Mouse (Mus musculus): Measurements from ENCODE around the gene Traf2. TPM values are rescaled to one million over a fixed set of nuclear protein-coding genes. Genes with fewer than 3 reads are reported as not detected.

The Traf2 gene
- total RNA-seq, 2 experiments from 2014 or later: 7.5 to 8.6 TPM

- intact Hi-C loops (cut with DNase I): no loop called here
- DNase-seq: no peak
Measured at GRCm38 (mm10) chr2:25498622-25499478, 47.9 kb downstream of the Traf2 start.

GRCm38 (mm10) chr2:25497846-25498575 is 48.7 kb downstream of the Traf2 start:
- intact Hi-C loops (cut with DNase I): no loop called here
- DNase-seq: no peak

DNA sequence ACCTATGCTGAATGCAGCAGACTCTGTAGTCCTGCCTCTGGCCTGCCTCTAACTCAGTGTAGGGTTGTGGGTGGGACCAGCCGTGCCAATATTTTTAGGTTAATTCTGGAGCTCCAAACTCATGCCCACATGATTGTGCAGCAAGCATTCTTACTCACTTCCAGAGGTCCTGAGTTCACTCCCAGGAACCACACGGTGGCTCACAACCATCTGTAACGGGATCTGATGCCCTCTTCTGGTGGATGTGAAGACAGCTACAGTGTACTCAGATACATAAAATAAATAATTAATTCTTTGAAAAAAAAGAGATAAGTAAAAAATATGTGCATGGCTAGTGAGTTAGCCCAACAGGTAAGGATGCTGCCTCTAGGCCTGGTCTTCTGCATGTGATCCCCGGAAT is 50.3 kb downstream of the Traf2 start:
- no peak for DNase-seq
- intact Hi-C loops (cut with DNase I): no loop called here

GRCm38 (mm10) chr2:25493476-25493961 is 53.2 kb downstream of the Traf2 start, which contains the start of gene Lcn12:
TSS of gene Lcn12 (minus strand) at chr2:25493911.
- intact Hi-C loops (cut with DNase I): no loop called here
- DNase-seq: no peak

- no peak for DNase-seq
- intact Hi-C loops (cut with DNase I): no loop called here
Measured at GRCm38 (mm10) chr2:25492988-25493387, 53.8 kb downstream of the Traf2 start.

DNA sequence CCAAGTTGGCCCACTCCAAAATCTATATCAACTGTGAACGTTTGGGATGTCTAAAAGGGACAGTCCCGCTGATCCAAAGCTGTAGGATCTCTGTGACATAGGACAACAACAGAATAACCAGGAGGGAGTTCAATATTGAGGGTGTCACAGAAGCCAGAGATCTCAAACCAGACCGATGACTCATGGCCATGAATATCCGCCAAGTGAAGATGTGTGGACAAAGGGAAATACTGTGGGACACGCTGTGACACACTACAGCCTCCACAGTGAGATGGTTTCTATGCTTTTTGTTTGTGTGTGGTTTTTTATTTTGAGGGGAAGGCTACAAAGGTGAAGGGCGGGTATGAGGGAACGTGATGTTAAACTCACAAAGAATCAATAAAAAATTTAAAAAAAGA is 58.1 kb downstream of the Traf2 start:
- intact Hi-C loops (cut with DNase I): no loop called here
- no peak for DNase-seq

GRCm38 (mm10) chr2:25487965-25488670 is 58.6 kb downstream of the Traf2 start:
- intact Hi-C loops (cut with DNase I): no loop called here
- no peak for DNase-seq

DNA sequence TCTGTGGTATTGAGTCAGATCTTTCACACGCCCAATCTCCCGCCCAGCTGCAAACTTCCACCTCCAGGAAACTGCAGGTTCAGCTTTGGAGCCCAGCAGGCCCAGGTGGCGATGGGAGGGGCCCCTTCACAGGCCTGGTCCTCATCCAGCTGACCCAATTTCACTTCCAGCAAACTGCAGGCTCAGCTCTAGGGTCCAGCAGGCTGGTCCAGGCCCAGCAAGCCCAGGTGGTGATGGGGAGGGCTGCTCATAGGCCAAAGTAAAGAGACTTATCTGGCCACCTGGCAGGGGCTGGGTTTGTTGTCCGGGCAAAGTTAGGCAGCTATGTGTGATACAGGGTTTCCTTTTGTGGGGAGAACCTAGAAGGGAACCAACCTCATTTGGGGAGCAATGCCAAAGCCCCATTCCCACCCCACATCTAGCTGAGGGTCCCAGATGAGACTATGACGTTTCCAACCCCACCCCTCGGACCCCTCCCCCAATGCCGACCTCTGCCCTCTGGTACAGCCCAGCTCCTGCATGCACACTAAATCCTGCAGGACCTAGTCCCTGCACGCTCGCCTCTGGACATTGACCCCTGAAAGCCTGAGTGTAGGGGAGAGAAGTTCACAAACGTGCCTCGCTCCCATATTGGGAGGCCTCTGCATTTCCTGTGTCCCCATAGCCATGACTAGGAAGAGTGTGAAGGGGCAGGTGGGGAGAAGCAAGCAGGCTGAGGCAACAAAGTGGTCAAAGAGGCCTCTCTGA is 61.7 kb downstream of the Traf2 start:
- peak; percentile 59 for DNase-seq
- intact Hi-C loops (cut with DNase I): no loop called here

GRCm38 (mm10) chr2:25482969-25483368 is 63.8 kb downstream of the Traf2 start:
- no peak for DNase-seq
- intact Hi-C loops (cut with DNase I): no loop called here

- intact Hi-C loops (cut with DNase I): no loop called here
- no peak for DNase-seq
Measured at GRCm38 (mm10) chr2:25480541-25480940, 66.2 kb downstream of the Traf2 start.

- DNase-seq: no peak
- intact Hi-C loops (cut with DNase I): no loop called here
Measured at GRCm38 (mm10) chr2:25479551-25480311, 67.0 kb downstream of the Traf2 start.

DNA sequence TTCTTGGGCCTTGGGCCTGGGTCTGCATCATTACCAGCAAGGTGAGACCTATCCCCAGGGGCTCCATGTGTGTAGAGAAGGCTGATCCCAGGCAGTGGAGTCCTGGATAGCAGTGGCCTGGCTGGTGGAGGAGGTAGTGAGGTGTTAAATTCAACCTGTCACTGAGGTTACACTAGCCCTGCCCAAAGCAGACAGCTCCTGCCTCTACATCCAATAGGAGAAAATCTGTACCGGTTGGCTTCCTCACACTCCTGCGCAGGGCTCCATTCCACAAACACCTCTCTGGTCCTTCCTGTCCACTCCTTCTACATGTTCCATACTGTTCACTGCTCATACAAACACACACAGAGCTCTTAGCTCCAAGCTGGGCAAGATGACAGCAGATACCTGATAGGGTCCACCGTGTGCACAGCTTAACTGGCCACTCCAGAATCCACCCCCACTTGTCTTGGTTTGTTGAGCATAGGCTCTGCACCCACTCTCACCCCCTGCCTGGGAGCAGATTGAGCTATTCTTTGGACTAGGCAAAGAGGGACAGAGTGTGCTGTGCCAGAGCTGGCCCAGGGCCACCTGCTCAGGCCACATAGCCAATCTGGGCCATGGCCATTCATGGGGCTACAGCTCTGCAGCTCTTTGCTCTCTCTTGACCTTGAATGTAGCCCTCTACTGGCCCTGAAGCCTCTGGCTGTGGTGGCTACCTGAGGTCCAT is 68.6 kb downstream of the Traf2 start:
- intact Hi-C loops (cut with DNase I): no loop called here
- DNase-seq: peak; percentile 69

- intact Hi-C loops (cut with DNase I): no loop called here
- DNase-seq: no peak
Measured at GRCm38 (mm10) chr2:25477541-25477940, 69.2 kb downstream of the Traf2 start.

DNA sequence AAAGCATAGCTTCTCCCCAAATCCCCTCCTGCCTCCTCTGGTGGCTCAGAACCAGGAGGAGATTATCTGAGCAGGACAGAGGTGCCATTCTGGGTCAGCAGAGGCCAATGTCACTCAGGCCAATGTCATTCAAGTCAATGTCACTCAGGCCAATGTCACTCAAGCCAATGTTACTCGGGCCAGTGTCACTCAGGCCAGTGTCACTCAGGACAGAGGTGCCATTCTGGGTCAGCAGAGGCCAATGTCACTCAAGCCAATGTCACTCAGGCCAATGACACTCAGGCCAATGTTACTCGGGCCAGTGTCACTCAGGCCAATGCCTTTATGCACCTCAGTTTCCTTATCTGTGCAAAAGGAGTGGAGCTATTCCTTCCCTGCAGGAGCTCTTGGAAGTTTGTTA is 74.2 kb downstream of the Traf2 start:
- intact Hi-C loops (cut with DNase I): no loop called here
- DNase-seq: no peak

- intact Hi-C loops (cut with DNase I): no loop called here
- no peak for DNase-seq
Measured at GRCm38 (mm10) chr2:25469969-25470368, 76.8 kb downstream of the Traf2 start, which contains the start of gene Ptgds. TSS of gene Ptgds (minus strand) at chr2:25470046.

GRCm38 (mm10) chr2:25468962-25469915 is 77.5 kb downstream of the Traf2 start:
- intact Hi-C loops (cut with DNase I): no loop called here
- DNase-seq: peak; percentile 89
